Mouse (Mus musculus): ENCODE measurements around the gene Dusp10. TPM values are rescaled to one million over a fixed set of nuclear protein-coding genes. Genes with fewer than 3 reads are reported as not detected.

Dusp10 gene
- polyA plus RNA-seq, 1 experiment from 2014 or later: 7.5 TPM

GRCm38 (mm10) chr1:184084961-184085360 is 71.9 kb downstream of the Dusp10 start:
- Histone ChIP-seq H3K4me2 (replicated peaks) (no peak overlapping the region), H3K36me3 (no peaks in the 10 kb centered on the region), H3K4me1 (no peaks in the 10 kb centered on the region), H3K9ac (no peak overlapping the region), H3K27me3 (no peaks in the 10 kb centered on the region), H3K9me3 (replicated peaks) (no peaks in the 10 kb centered on the region), H3K4me3 (no peak overlapping the region), H3K27ac (no peak overlapping the region)
- 88% methylated on average over 3 of the region's 3 CpGs for WGBS
- ATAC-seq (ENCODE audit: low FRiP score): no peak

GRCm38 (mm10) chr1:184090515-184090914 is 77.4 kb downstream of the Dusp10 start:
- Histone ChIP-seq H3K9me3 (replicated peaks) (no peaks in the 10 kb centered on the region), H3K36me3 (no peaks in the 10 kb centered on the region), H3K4me1 (no peaks in the 10 kb centered on the region), H3K4me2 (replicated peaks) (no peak overlapping the region), H3K27ac (no peak overlapping the region), H3K9ac (no peak overlapping the region), H3K27me3 (no peaks in the 10 kb centered on the region), H3K4me3 (no peak overlapping the region)
- no peak for ATAC-seq (ENCODE audit: low FRiP score)
- 62% methylated on average over 6 of the region's 6 CpGs for WGBS

- no peaks in the 10 kb centered on the region for H3K36me3 ChIP-seq
- H3K9ac ChIP-seq: no peak overlapping the region
- no peaks in the 10 kb centered on the region for H3K4me1 ChIP-seq
- H3K27me3 ChIP-seq: no peaks in the 10 kb centered on the region
- 42% methylated on average over 3 of the region's 3 CpGs for WGBS
- H3K4me3 ChIP-seq: no peak overlapping the region
- no peak overlapping the region for H3K4me2 ChIP-seq (replicated peaks)
- no peak for ATAC-seq (ENCODE audit: low FRiP score)
- H3K9me3 ChIP-seq (replicated peaks): no peaks in the 10 kb centered on the region
- H3K27ac ChIP-seq: no peak overlapping the region
These were observed 81.8 kb downstream of the Dusp10 start for GRCm38 (mm10) chr1:184094914-184095313.

GRCm38 (mm10) chr1:184100414-184100813 is 87.3 kb downstream of the Dusp10 start:
- Histone ChIP-seq H3K36me3 (no peaks in the 10 kb centered on the region), H3K4me2 (replicated peaks) (no peak overlapping the region), H3K4me1 (no peaks in the 10 kb centered on the region), H3K9ac (no peak overlapping the region), H3K4me3 (no peak overlapping the region), H3K27me3 (no peaks in the 10 kb centered on the region), H3K9me3 (replicated peaks) (no peaks in the 10 kb centered on the region), H3K27ac (no peak overlapping the region)
- WGBS: 87% methylated on average over 5 of the region's 5 CpGs
- ATAC-seq (ENCODE audit: low FRiP score): no peak

- H3K4me1 ChIP-seq: no peaks in the 10 kb centered on the region
- no peak for ATAC-seq (ENCODE audit: low FRiP score)
These were observed 88.0 kb downstream of the Dusp10 start for GRCm38 (mm10) chr1:184100927-184101749.

GRCm38 (mm10) chr1:184101750-184102046 is 88.6 kb downstream of the Dusp10 start:
- Histone ChIP-seq H3K27me3 (no peaks in the 10 kb centered on the region), H3K36me3 (no peaks in the 10 kb centered on the region), H3K9ac (no peak overlapping the region), H3K9me3 (replicated peaks) (no peaks in the 10 kb centered on the region), H3K27ac (no peak overlapping the region), H3K4me3 (no peak overlapping the region), H3K4me1 (no peaks in the 10 kb centered on the region), H3K4me2 (replicated peaks) (no peak overlapping the region)
- WGBS: 84% methylated on average over 4 of the region's 4 CpGs
- ATAC-seq (ENCODE audit: low FRiP score): no peak

More at GRCm38 (mm10) chr1:184100927-184101749, 88.0 kb downstream of the Dusp10 start:
- H3K9ac ChIP-seq: no peak overlapping the region
- no peak overlapping the region for H3K27ac ChIP-seq
- H3K4me2 ChIP-seq (replicated peaks): no peak overlapping the region
- H3K4me3 ChIP-seq: no peak overlapping the region
- 90% methylated on average over 9 of the region's 9 CpGs for WGBS
- no peaks in the 10 kb centered on the region for H3K9me3 ChIP-seq (replicated peaks)
- H3K27me3 ChIP-seq: no peaks in the 10 kb centered on the region
- H3K36me3 ChIP-seq: no peaks in the 10 kb centered on the region

- Histone ChIP-seq H3K36me3 (no peaks in the 10 kb centered on the region), H3K9ac (no peak overlapping the region)
- WGBS: 68% methylated on average over 2 of the region's 2 CpGs
These were observed 93.7 kb downstream of the Dusp10 start for GRCm38 (mm10) chr1:184106832-184107231.

GRCm38 (mm10) chr1:184107448-184107847 is 94.3 kb downstream of the Dusp10 start:
- ATAC-seq (ENCODE audit: low FRiP score): no peak
- Histone ChIP-seq H3K9ac (no peak overlapping the region), H3K27ac (no peak overlapping the region), H3K4me2 (replicated peaks) (no peak overlapping the region), H3K4me1 (no peaks in the 10 kb centered on the region), H3K27me3 (no peaks in the 10 kb centered on the region), H3K9me3 (replicated peaks) (no peaks in the 10 kb centered on the region), H3K36me3 (no peaks in the 10 kb centered on the region), H3K4me3 (no peak overlapping the region)
- WGBS: 92% methylated on average over 4 of the region's 4 CpGs

More at GRCm38 (mm10) chr1:184106832-184107231, 93.7 kb downstream of the Dusp10 start:
- H3K4me3 ChIP-seq: no peak overlapping the region
- H3K4me2 ChIP-seq (replicated peaks): no peak overlapping the region
- no peaks in the 10 kb centered on the region for H3K4me1 ChIP-seq
- no peaks in the 10 kb centered on the region for H3K9me3 ChIP-seq (replicated peaks)
- no peak for ATAC-seq (ENCODE audit: low FRiP score)
- no peak overlapping the region for H3K27ac ChIP-seq
- H3K27me3 ChIP-seq: no peaks in the 10 kb centered on the region

- no peaks in the 10 kb centered on the region for H3K9me3 ChIP-seq (replicated peaks)
- no peak for ATAC-seq (ENCODE audit: low FRiP score)
- no peaks in the 10 kb centered on the region for H3K27me3 ChIP-seq
- H3K4me1 ChIP-seq: no peaks in the 10 kb centered on the region
- no peaks in the 10 kb centered on the region for H3K36me3 ChIP-seq
- no peak overlapping the region for H3K9ac ChIP-seq
- H3K4me3 ChIP-seq: no peak overlapping the region
- H3K4me2 ChIP-seq (replicated peaks): no peak overlapping the region
- no peak overlapping the region for H3K27ac ChIP-seq
- 85% methylated on average over 1 of the region's 1 CpGs for WGBS
These were observed 95.2 kb downstream of the Dusp10 start for GRCm38 (mm10) chr1:184108254-184108653.

- Histone ChIP-seq H3K4me2 (replicated peaks) (no peak overlapping the region), H3K36me3 (no peaks in the 10 kb centered on the region), H3K4me1 (no peaks in the 10 kb centered on the region), H3K9ac (no peak overlapping the region), H3K4me3 (no peak overlapping the region), H3K27me3 (no peaks in the 10 kb centered on the region), H3K9me3 (replicated peaks) (no peaks in the 10 kb centered on the region), H3K27ac (no peak overlapping the region)
- ATAC-seq (ENCODE audit: low FRiP score): no peak
- WGBS: 82% methylated on average over 7 of the region's 7 CpGs
These were observed 104.5 kb downstream of the Dusp10 start for GRCm38 (mm10) chr1:184117586-184117985.

- Histone ChIP-seq H3K4me1 (no peaks in the 10 kb centered on the region), H3K27me3 (no peaks in the 10 kb centered on the region), H3K4me3 (no peak overlapping the region), H3K4me2 (replicated peaks) (no peak overlapping the region), H3K27ac (no peak overlapping the region), H3K9me3 (replicated peaks) (no peaks in the 10 kb centered on the region), H3K36me3 (no peaks in the 10 kb centered on the region), H3K9ac (no peak overlapping the region)
- no peak for ATAC-seq (ENCODE audit: low FRiP score)
- WGBS: 89% methylated on average over 2 of the region's 2 CpGs
These were observed 104.9 kb downstream of the Dusp10 start for GRCm38 (mm10) chr1:184117991-184118390.

GRCm38 (mm10) chr1:184118586-184118985 is 105.5 kb downstream of the Dusp10 start:
- H3K27ac ChIP-seq: no peak overlapping the region
- ATAC-seq (ENCODE audit: low FRiP score): no peak
- no peaks in the 10 kb centered on the region for H3K27me3 ChIP-seq
- H3K4me2 ChIP-seq (replicated peaks): no peak overlapping the region
- H3K4me3 ChIP-seq: no peak overlapping the region
- H3K9me3 ChIP-seq (replicated peaks): no peaks in the 10 kb centered on the region
- WGBS: 94% methylated on average over 1 of the region's 1 CpGs
- H3K36me3 ChIP-seq: no peaks in the 10 kb centered on the region
- H3K4me1 ChIP-seq: no peaks in the 10 kb centered on the region
- no peak overlapping the region for H3K9ac ChIP-seq

Data from hindbrain, embryonic 12.5 days (tissue).